ENCODE assay signal across 8 mouse cellular contexts in the genomic region with DNA sequence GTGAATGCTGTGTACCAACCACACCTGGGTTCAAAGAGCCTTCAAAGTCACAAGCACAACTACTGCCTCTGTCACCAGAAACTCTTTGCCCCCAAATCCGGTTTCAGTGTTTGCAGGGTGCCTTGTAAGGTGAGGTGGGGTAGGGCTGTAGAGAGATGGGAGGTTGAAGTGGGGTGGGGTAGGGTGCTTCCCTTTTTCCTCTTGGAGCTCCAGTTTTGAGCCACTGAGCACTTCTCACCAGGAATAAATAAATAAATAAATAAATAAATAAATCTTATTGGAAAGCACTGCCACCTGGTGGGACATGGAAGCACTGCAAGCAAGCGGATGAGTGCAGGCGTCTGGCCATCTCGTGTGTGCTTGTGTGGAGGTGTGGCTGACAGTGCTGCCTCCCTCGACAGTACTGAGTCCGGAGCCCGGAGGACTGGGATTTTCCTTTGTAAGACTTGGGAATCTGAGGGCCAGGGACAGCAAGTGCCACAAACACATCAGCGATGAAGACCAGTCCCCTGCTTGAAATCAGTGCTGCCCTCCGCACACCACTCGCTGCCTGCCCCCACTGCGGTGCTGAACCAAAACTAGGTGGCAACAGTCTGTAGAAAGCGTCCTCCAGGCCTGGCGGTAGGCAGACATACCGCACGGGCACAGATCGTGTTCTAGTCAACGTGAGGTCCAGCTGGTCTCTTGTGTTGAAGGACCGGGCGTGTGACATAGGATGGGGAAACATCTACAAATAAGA. TPM values are rescaled to one million over a fixed set of nuclear protein-coding genes. Genes with fewer than 3 reads are reported as not detected.
DNase-seq lines count a peak whose midpoint lies in the region; ATAC-seq and TF ChIP-seq lines count a peak whose summit lies in the region.

No protein-coding gene starts in this region.

- no peak overlapping the region for H3K27ac ChIP-seq in cortical plate, adult 2 months (ENCODE audit: insufficient read depth, low read length)
- no peak overlapping the region for H3K27ac ChIP-seq in intestine, embryonic 15.5 days

- peaks cover 2% of the 10 kb centered on the region for H3K4me1 ChIP-seq in cortical plate, adult 2 months (ENCODE audit: control insufficient read depth, insufficient read depth, low read length)
- H3K4me1 ChIP-seq in intestine, embryonic 15.5 days (replicated peaks) = no peaks in the 10 kb centered on the region

- DNase-seq in urinary bladder, adult 18-20 months (ENCODE audit: low spot score in 2 of 2) = peak; percentile 35 to 50
- DNase-seq in urinary bladder, postnatal 10 days (ENCODE audit: low spot score) = no peak
- DNase-seq in gastrocnemius, postnatal 14 days = peak; percentile 60
- DNase-seq in left cerebral cortex, postnatal 10 days (ENCODE audit: extremely low spot score in 1 of 2, low spot score in 2 of 2) = peak; percentile 32 to 65
- peak; percentile 70 for DNase-seq in mesoderm, embryonic 11.5 days (ENCODE audit: low read depth, low spot score)
- DNase-seq in right cerebral cortex, postnatal 4 days = peak; percentile 74

- TF ChIP-seq POLR2A in cortical plate, adult 2 months (IDR thresholded peaks at IDR 0.05; ENCODE audit: extremely low read depth, insufficient read depth, low read length) = no peak

- H3K9me3 ChIP-seq in intestine, embryonic 15.5 days = no peaks in the 10 kb centered on the region

- peak; percentile 73 for ATAC-seq in intestine, embryonic 15.5 days

- H3K4me2 ChIP-seq in intestine, embryonic 15.5 days (replicated peaks) = no peak overlapping the region

- intact Hi-C loops in gastrocnemius, postnatal 14 days (cut with DNase I; ENCODE audit: low total_unique reads) = loop anchor here (5.0 kb wide), 1 partner anchor 145 kb away; no protein-coding TSS in a partner anchor
- intact Hi-C loops in left cerebral cortex, postnatal 10 days (cut with DNase I) = loop anchor here (5.0 kb wide), 1 partner anchor 145 kb away; no protein-coding TSS in a partner anchor

- H3K27me3 ChIP-seq in intestine, embryonic 15.5 days (replicated peaks) = no peaks in the 10 kb centered on the region

- no peak overlapping the region for H3K9ac ChIP-seq in intestine, embryonic 15.5 days

- peak; percentile 78 for TF ChIP-seq CTCF in cortical plate, adult 2 months (IDR thresholded peaks at IDR 0.05; ENCODE audit: extremely low read depth, insufficient read depth, low read length)

- 0 out of 2 replicates have a peak, but pooled peaks cover 3% of the 10 kb centered on the region for H3K36me3 ChIP-seq in intestine, embryonic 15.5 days

- no peak overlapping the region for H3K4me3 ChIP-seq in cortical plate, adult 2 months (ENCODE audit: insufficient read depth, low read length)
- H3K4me3 ChIP-seq in intestine, embryonic 15.5 days (replicated peaks) = no peak overlapping the region

- WGBS in intestine, embryonic 15.5 days = 63% methylated on average over 19 of the region's 19 CpGs

RNA-seq across cellular contexts. Expression of gene Zcchc2, which starts 46.8 kb away (rescaled TPM):
- 18.7 and 19.6 TPM in 2 replicates for polyA plus RNA-seq in cortical plate, adult 2 months (2012; rRNA removed)
- total RNA-seq in gastrocnemius, postnatal 14 days (2021) = 1 to 10 TPM; 5.6 to 6.5 TPM
- polyA plus RNA-seq in intestine, embryonic 15.5 days (2015; fragmentation: Nextera tagmentation; extraction: Ambion mirVana) = 2.2 and 2.6 TPM in 2 replicates
- 10 to 100 TPM; 19.5 to 23.5 TPM for total RNA-seq in left cerebral cortex, postnatal 10 days (2021)
